Mouse (Mus musculus) forebrain, embryonic 15.5 days (tissue): ENCODE results near the gene Ngly1. TPM values are rescaled to one million over a fixed set of nuclear protein-coding genes. Genes with fewer than 3 reads are reported as not detected.

Experiments
- ATAC-seq: fragments of 200-750 bp; cut with Nextera tagmentation; replicated peaks from 2 replicates; pipeline ENCODE4 v1.8.0; 2017; ENCODE audit warnings: mild to moderate bottlenecking, moderate TSS enrichment, moderate library complexity
- H3K27ac ChIP-seq: fragments of 300-500 bp; sonication (generic); replicated peaks from 2 replicates; pipeline ENCODE4 v1.5.1; 2015; ENCODE audit warnings: mild to moderate bottlenecking, inconsistent platforms
- H3K27me3 ChIP-seq: fragments of 300-500 bp; sonication (generic); 2 replicates; pipeline ENCODE4 v1.6.1; 2015; ENCODE audit warnings: inconsistent platforms
- H3K36me3 ChIP-seq: fragments of 300-500 bp; sonication (generic); 2 replicates; pipeline ENCODE4 v1.6.1; 2015; ENCODE audit warnings: mild to moderate bottlenecking, inconsistent platforms
- H3K4me1 ChIP-seq: fragments of 300-500 bp; sonication (generic); 2 replicates; pipeline ENCODE4 v1.6.1; 2015; ENCODE audit warnings: inconsistent platforms
- H3K4me2 ChIP-seq: fragments of 300-500 bp; sonication (generic); replicated peaks from 2 replicates; pipeline ENCODE4 v1.6.1; 2015; ENCODE audit warnings: mild to moderate bottlenecking, inconsistent platforms
- H3K4me3 ChIP-seq: fragments of 300-500 bp; sonication (generic); 2 replicates; pipeline ENCODE4 v1.5.1; 2015; ENCODE audit warnings: mild to moderate bottlenecking, inconsistent platforms
- H3K9ac ChIP-seq: fragments of 300-500 bp; sonication (generic); replicated peaks from 2 replicates; pipeline ENCODE4 v1.6.1; 2015; ENCODE audit warnings: mild to moderate bottlenecking, inconsistent platforms
- H3K9me3 ChIP-seq: fragments of 300-500 bp; sonication (generic); 2 replicates; pipeline ENCODE4 v1.6.1; 2016; ENCODE audit warnings: inconsistent platforms
- WGBS: fragments of 180-500 bp; shearing (Covaris S2); methylation state at CpG from one replicate; pipeline ENCODE4 v1.1.7; 2015; ENCODE audit warnings: mixed read lengths; 5-methylcytosine and 5-hydroxymethylcytosine counted together
- polyA plus RNA-seq: library from polyadenylated mRNA; unstranded; fragments of >200 nt; fragmentation: Nextera tagmentation; extraction: Ambion mirVana; gene quantifications from 2 replicates; pipeline ENCODE4 v1.2.1, GENCODE M21; 2015

The Ngly1 gene
- polyA plus RNA-seq = 26.0 and 26.4 TPM in 2 replicates

DNA sequence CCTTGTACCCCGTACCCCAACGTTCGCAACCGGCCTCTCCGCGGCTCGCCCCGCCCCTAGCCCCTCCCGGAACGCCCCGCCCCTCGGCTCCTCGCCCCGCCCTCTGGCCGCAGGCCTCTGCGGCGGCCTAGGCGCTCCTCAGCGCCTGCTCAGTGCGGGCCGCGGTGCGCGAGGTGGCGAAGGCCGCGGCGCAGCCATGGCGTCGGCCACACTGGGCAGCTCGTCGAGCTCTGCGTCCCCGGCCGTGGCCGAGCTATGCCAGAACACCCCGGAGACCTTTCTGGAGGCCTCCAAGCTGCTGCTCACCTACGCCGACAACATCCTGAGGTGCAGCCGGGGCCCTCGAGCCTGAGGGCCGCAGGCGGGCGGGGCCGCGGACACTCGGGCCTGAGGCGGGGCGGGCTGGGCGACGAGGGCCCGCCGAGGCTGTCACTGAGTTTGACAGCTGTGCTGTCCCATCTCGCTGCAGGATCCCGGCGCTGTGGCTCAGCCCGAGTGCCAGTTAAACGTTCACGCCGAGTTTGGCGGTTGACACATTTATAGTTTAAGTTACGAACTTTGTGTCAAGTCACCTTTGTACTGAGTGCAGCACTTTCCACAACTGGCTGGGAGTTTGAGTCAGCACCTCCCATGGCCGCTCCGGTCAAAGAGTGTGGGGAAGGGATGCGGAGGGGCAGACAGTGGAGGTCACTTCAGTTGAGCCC lies at the start of gene Ngly1, which contains the start of gene Oxsm:
Ngly1 (plus strand) TSS at position 110 of the 704 bp plus-strand sequence.
Oxsm (minus strand) TSS at position 638 of the 704 bp plus-strand sequence.
- peak within 1 kb of the TSS; percentile 82 for H3K27ac ChIP-seq
- peak within 1 kb of the TSS; percentile 89 for H3K4me3 ChIP-seq
- H3K9ac ChIP-seq = peak within 1 kb of the TSS; percentile 96
- no peaks in the 10 kb centered on the region for H3K27me3 ChIP-seq
- H3K9me3 ChIP-seq = no peaks in the 10 kb centered on the region
- WGBS = under 1% methylated on average over 57 of the region's 65 CpGs
- peaks cover 17% of the 10 kb centered on the region for H3K4me1 ChIP-seq
- H3K4me2 ChIP-seq = peak within 1 kb of the TSS; percentile 89
- H3K36me3 ChIP-seq = no peaks in the 10 kb centered on the region
- peak; percentile 99 for ATAC-seq

DNA sequence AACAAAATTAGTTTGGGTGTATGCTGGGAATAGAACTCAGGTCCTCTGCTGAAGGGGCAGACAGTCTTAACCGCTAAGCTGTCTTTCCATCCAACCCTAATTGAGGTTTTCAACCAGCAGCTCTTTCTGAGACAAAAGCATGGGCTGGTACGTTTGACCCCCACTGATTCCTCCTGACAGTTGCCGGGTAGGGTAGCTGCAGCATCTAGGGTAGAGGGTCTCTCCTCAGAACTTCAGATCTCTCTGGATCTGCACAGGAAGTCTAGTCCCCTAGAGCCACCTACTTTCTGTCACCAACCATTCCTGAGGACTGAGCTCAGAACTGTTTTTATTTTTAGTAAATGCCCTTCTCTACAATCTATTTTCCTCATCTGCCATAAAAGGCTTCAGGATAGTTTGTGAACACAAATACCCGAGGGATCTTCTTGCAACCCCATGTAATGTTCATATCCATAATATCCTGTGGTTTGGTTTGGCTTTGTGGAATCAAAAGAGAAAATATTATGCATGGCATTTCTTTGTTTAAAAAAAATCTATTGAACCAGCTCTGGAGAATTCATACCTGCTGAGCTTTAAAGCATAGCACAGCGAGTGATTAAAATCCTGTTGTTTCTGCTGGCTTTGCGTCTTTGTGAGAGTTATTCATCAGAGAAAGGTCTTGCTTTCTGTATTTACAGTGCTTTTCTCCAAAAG lies 48.7 kb upstream of the Ngly1 start:
- 1% methylated on average over 6 of the region's 6 CpGs for WGBS
- Histone ChIP-seq H3K27me3 (no peaks in the 10 kb centered on the region), H3K36me3 (no peaks in the 10 kb centered on the region), H3K4me1 (peaks cover 22% of the 10 kb centered on the region), H3K9me3 (no peaks in the 10 kb centered on the region), H3K4me2 (peak overlapping the region; percentile 29), H3K27ac (peak overlapping the region; percentile 83), H3K9ac (no peak overlapping the region), H3K4me3 (no peak overlapping the region)
- ATAC-seq = peak; percentile 28

DNA sequence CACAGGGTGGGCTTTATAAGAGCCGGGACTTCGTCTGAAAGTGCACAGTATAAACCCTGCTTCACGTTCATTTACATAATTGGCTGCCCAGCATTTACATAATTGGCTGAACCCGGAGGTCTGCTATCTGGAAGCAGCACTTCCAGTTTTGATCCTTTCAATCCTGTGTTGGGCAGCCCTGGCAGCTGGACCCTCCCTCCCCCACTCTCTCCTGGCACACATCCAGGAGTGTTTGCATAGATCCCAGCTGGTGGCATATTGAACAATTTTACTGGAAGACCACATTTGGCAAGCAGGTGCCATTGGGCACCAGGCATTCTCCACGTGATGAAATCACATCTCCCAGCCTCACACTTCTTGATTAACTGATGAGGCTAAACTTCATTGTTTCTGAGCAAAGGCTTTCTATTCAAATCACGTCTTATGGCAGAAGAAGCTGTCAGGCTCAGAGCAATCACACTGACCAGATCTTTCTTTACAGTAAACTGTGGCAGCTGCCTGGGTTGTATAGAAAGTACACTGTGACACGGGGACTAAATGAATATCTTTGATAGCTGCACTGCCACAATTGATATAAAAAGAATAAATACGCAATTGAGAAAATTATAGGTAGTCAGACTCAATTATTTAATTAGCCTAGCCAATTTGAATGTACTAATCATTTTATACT lies 48.0 kb upstream of the Ngly1 start:
- no peaks in the 10 kb centered on the region for H3K36me3 ChIP-seq
- peak overlapping the region; percentile 29 for H3K4me2 ChIP-seq
- peaks cover 22% of the 10 kb centered on the region for H3K4me1 ChIP-seq
- no peaks in the 10 kb centered on the region for H3K9me3 ChIP-seq
- peak; percentile 97 for ATAC-seq
- WGBS = 2% methylated on average over 8 of the region's 8 CpGs
- no peak overlapping the region for H3K9ac ChIP-seq
- no peaks in the 10 kb centered on the region for H3K27me3 ChIP-seq
- peak overlapping the region; percentile 83 for H3K27ac ChIP-seq
- no peak overlapping the region for H3K4me3 ChIP-seq

DNA sequence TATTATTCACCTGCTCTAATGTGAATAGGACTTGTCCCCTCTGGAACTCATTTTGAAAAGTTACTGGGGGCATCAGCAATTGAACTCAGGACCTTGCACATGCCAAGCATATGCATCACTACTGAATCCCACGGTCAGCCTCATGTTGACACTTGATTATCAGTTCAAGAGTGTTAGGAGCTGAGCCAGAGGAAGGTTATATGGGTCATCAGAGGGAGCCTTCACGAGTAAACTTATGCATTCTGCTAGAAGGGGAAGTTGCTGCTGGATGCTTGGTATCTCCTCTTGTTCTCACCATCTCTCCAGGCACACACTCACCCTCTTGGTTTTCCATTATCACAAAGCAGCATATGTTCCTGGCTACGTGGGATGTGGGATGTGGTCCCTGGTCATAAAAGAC lies 47.4 kb upstream of the Ngly1 start:
- 8% methylated on average over 3 of the region's 3 CpGs for WGBS
- peak; percentile 26 for ATAC-seq
- H3K27ac ChIP-seq = peak overlapping the region; percentile 83
- no peaks in the 10 kb centered on the region for H3K9me3 ChIP-seq
- no peaks in the 10 kb centered on the region for H3K27me3 ChIP-seq
- H3K36me3 ChIP-seq = no peaks in the 10 kb centered on the region
- no peak overlapping the region for H3K9ac ChIP-seq
- H3K4me1 ChIP-seq = peaks cover 22% of the 10 kb centered on the region
- no peak overlapping the region for H3K4me2 ChIP-seq
- no peak overlapping the region for H3K4me3 ChIP-seq

DNA sequence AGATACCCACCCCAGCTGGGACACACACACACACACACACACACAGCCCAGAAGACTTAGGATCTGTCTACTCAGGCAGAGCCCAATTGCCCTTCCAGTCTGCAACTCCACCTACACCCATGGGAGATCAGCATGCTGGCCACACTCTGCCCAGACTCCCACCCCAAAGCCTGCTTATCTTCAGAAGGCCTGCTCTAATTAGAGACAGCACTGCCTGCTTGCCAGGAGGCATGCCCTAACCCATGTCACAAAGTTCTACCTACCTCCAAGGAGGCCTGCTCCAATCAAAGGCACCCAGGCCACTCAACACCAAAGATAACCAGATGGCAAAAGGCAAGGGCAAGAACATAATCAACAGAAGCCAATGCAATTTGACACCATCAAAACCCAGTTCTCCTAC lies 41.4 kb upstream of the Ngly1 start:
- no peak overlapping the region for H3K9ac ChIP-seq
- no peak overlapping the region for H3K4me2 ChIP-seq
- no peak for ATAC-seq
- H3K36me3 ChIP-seq = no peaks in the 10 kb centered on the region
- H3K9me3 ChIP-seq = no peaks in the 10 kb centered on the region
- no peaks in the 10 kb centered on the region for H3K27me3 ChIP-seq
- no peaks in the 10 kb centered on the region for H3K4me1 ChIP-seq
- H3K27ac ChIP-seq = no peak overlapping the region
- no peak overlapping the region for H3K4me3 ChIP-seq

DNA sequence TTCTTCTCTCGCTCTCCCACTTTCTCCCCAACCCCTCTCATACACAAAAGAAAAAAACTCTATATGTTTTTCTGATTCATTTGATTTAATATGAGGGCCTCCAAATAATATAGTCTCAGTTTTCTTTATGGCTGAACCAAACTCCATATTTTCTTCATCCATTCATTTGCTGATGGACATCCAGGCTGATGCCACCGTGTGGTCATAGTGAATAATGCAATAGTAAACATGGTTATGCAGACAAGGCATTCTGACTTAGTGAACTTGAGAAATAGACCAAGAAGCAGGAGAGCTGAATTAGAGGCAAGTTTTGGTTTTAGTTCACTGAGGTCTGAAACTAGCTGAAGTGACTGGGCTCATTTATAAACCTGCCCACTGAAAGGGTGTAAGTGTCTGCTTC lies 30.1 kb upstream of the Ngly1 start:
- Histone ChIP-seq H3K4me1 (no peaks in the 10 kb centered on the region), H3K36me3 (no peaks in the 10 kb centered on the region), H3K9me3 (no peaks in the 10 kb centered on the region), H3K4me3 (no peak overlapping the region), H3K27ac (no peak overlapping the region), H3K4me2 (no peak overlapping the region), H3K9ac (no peak overlapping the region), H3K27me3 (no peaks in the 10 kb centered on the region)
- WGBS = 53% methylated on average over 2 of the region's 2 CpGs
- ATAC-seq = no peak

DNA sequence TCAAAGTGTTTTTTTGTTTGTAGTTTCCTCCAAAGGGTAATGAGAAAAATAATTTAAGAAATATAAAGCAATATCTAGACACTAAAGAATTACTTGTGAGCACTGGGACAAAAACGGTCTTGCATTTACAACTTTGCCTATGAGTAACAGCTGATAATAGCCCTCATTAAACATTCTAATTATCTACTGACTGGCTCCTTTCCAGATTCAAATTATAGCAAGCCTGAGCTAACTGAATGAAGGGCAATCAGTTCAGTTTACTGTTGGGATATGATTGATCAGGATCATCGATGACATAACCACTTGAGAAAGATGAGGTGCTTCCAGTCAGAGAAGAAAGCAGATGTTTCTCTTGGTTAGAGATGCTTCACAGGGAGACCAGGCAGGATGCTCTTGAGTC lies 19.7 kb upstream of the Ngly1 start:
- Histone ChIP-seq H3K27me3 (no peaks in the 10 kb centered on the region), H3K4me1 (peaks cover 6% of the 10 kb centered on the region), H3K9ac (no peak overlapping the region), H3K4me3 (no peak overlapping the region), H3K36me3 (no peaks in the 10 kb centered on the region), H3K4me2 (no peak overlapping the region), H3K9me3 (no peaks in the 10 kb centered on the region), H3K27ac (no peak overlapping the region)
- 28% methylated on average over 2 of the region's 2 CpGs for WGBS
- peak; percentile 31; the same call in 1 of the 2 replicates for ATAC-seq

DNA sequence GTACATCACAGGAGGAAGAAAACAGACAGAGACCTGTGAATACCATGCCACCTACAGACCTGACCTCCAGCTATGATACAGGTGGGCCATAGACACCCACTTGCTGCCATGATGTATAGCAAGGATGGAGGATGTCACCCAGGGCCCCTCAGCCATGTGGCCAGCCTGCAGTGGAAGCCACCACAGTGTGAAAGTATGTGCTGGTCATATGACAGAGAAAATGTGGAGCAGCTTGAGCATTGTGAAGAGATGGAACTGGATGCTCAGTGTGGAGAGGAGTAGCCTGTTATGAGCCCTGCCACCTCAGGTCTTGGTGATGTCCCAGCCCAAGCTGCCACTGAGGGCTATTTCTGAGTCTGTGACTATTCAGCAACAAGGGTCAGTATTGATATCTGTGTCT lies 18.5 kb upstream of the Ngly1 start:
- ATAC-seq = peak; percentile 44; the same call in 1 of the 2 replicates
- Histone ChIP-seq H3K4me2 (no peak overlapping the region), H3K9me3 (no peaks in the 10 kb centered on the region), H3K27me3 (no peaks in the 10 kb centered on the region), H3K4me1 (peaks cover 6% of the 10 kb centered on the region), H3K9ac (no peak overlapping the region), H3K27ac (no peak overlapping the region), H3K36me3 (no peaks in the 10 kb centered on the region), H3K4me3 (no peak overlapping the region)

DNA sequence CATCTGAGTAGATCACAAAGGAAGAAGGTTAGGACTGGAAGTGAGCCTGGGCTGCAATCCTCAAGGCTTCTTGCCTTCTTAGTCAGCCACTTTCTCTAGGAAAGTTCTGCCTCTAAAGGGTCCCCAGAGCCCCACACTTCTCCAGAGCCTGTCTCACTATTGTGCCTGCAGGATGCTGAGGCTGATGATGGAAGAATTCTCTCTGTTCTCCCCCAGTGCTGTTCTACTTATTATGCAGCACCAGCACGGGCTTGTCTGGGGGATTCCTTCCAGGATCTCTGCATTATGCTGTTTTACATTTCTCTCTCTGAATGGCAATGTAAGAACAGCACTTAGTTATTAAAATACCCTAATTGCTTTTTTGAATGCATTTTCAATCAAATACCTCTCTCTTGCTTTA lies 15.6 kb upstream of the Ngly1 start:
- Histone ChIP-seq H3K36me3 (no peaks in the 10 kb centered on the region), H3K4me2 (no peak overlapping the region), H3K4me3 (no peak overlapping the region), H3K9ac (no peak overlapping the region), H3K27ac (peak overlapping the region; percentile 40; the same call in 1 of the 2 replicates), H3K4me1 (peaks cover 6% of the 10 kb centered on the region), H3K9me3 (no peaks in the 10 kb centered on the region), H3K27me3 (no peaks in the 10 kb centered on the region)
- WGBS = 16% methylated on average over 1 of the region's 1 CpGs
- ATAC-seq = no peak

DNA sequence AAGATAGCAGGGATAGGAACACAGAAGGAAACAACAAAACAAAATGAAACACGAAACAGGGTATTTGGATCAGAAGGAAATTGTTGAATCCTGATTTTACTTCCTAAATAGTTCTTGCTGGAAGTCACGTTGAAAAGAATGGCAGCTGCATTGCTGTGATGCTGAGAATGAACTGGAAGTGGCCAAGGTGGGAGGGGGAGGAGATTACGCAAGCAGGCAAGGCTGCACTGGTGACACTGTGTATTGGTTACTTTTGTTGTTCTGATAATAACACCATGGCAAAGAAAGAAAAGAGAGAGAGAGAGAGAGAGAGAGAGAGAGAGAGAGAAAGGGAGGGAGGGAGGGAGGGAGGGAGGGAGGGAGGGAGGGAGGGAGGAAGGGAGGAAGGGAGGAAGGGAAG lies 12.6 kb upstream of the Ngly1 start:
- 68% methylated on average over 3 of the region's 3 CpGs for WGBS

DNA sequence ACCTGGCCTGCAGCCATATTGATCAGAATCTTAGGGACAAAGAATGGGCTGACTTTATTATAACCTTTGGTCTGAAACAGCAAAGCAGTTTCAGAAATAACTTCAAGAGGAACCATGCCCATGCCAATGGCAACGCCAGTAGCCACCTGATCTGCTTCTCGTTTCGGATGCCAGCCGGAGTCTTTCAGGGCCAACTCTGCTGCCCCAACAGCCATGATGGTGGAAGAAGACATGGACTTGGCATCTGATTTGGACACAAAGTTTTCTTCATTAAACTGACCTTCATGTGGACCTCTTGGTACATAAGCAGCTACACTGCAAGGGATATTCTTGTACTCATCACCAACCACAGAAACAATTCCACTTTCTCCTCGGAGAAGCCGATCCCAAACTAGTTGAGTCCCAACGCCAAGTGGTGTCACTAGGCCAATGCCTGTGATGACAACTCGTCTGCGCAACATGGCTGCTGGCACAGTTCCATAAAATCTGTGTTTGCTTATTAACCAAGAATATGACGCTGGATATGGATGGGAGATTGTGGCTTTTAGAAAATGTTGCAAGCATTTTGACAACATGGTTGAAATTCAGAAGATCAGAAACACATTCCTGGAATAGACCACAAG lies 6.8 kb upstream of the Ngly1 start:
- H3K27me3 ChIP-seq = no peaks in the 10 kb centered on the region
- WGBS = 93% methylated on average over 10 of the region's 10 CpGs
- no peak overlapping the region for H3K9ac ChIP-seq
- H3K4me2 ChIP-seq = 0 out of 2 replicates have a peak overlapping the region, but pooled peaks have one; percentile 76
- no peaks in the 10 kb centered on the region for H3K9me3 ChIP-seq
- no peak overlapping the region; the same call in 1 of the 2 replicates for H3K4me3 ChIP-seq
- peak; percentile 5; the same call in 1 of the 2 replicates for ATAC-seq
- H3K4me1 ChIP-seq = peaks cover 11% of the 10 kb centered on the region
- no peak overlapping the region for H3K27ac ChIP-seq
- no peaks in the 10 kb centered on the region for H3K36me3 ChIP-seq

More for the DNA sequence above, 12.6 kb upstream of the Ngly1 start:
- Histone ChIP-seq H3K9me3 (no peaks in the 10 kb centered on the region), H3K9ac (no peak overlapping the region), H3K4me3 (no peak overlapping the region), H3K27me3 (no peaks in the 10 kb centered on the region), H3K27ac (no peak overlapping the region), H3K4me2 (no peak overlapping the region), H3K36me3 (no peaks in the 10 kb centered on the region), H3K4me1 (no peaks in the 10 kb centered on the region)
- no peak for ATAC-seq
